Mouse (Mus musculus) retina, adult 2 months (tissue): ENCODE measurements at regions not wholly inside any gene's neighbourhood (a gene's known extent, or its start where the extent isn't known, plus 50 kb on each side); places are given as distances from the start of the nearest gene placed in this dataset.

Source experiments
- DNase-seq: peaks from one replicate; pipeline ENCODE4 v3.0.0-alpha.2; 2012; ENCODE audit warnings: low read depth, low spot score

DNA sequence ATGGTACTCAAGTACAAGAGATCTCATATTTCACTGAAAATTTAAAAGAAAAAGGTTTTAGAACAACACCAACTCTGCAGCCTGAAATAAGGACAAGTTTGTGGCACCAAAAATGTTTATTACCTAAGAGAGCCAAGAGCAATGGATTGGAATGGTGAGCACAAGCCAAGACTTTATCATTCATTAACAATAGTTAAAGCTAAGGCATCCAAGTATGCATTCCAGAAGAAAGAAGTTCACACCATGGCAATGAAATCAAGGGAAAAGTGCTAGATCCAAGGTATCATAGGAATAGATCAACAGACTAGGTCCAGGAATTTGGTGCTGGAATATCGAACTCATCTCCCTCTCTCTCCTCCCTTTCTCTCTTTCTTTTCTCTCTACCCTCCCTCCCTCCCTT lies 63.8 kb upstream of the P3h2 start:
- no peak for DNase-seq

DNA sequence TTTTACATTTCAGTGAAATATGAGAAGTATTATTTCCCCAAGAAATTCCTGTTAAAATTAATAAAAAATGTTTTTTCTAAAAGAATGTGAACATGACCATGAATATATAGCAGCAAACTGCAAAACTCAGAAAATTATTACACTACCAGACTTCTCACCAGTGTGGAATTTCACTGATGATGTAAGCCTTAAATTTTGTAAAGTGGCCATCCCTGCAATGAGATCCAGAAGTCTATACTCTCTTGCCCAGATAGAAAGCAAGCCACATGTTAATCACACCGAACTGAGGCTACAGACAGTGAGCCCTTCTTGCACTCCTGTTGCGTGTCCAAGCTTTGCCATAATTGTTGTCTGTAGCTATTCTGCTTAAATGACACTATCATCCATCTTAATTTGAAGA lies 62.6 kb upstream of the P3h2 start:
- no peak for DNase-seq

DNA sequence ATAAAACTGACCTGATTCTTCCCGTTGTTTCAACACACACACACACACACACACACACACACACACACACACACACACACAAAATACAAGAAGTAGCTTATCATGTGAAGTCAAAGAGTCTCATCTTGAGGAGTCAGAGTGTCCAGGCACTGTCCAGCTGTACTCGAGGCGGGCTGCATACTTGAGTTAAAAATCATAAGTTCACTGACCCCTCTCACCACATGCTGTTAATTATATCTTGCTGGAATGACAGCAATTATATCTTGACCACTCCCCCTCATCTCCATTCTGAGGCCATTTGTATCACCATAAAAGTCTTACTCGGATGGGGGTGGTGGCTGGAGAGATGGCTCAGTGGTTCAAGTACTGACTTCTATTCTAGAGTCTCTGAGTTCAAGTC lies 58.5 kb upstream of the P3h2 start:
- DNase-seq: no peak

DNA sequence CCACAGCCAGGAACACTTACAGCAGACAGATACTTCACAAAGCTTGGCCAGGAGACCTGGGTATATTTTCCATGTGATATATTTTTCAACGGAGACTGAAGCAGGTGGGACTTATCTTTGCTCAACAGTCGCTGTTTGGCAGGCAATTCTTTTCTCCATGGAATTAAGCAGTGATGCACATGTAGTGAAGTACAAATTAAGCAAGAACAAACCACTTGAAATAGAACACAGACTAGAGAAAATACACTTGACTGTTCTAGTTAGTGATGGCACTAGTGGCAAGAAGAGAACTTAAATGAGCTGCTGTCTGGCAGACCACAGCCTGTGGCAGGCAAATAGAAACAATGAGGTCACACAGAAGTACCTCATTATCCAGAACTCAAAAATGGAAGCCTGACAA lies 57.8 kb upstream of the P3h2 start:
- no peak for DNase-seq

DNA sequence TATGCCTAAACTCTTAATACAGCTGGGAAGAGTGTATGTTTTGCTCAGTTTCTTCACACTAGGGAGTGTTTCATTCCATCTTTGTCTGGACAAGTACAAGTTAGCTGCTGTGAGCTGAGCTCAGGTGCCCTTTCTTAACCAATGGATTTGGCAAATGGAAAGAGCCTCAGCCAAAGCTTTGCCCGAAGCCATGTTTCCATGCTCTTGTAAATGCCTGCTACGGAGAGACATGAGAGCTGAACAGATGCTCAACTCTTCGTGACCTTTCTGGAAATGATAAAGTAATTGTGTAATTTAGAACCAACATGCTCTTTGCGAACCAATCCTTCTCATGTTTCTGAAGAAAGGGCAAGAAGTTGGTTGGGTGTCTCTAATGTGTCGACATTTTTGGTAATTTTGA lies 52.0 kb upstream of the P3h2 start:
- DNase-seq: no peak
